In the genomic region with DNA sequence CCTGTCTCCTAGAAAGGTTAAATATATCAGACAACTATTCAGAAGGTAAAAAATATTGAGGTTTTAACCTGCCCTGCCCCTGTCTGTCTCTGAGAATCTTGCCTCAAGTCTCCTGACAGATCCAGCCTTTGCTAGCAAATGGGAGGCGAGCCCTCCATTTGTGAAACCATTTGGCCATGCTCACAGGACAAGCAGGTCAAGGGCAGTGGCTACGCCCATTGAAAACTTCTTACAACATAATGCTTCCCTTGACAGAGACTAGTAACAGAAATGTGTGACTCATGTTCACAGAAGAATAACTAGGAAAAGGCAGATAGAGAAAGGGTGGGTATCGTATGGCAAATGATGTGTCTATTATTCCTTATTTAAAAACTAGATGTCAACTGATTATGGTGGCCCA, we compare ENCODE assay signal across 25 mouse cellular contexts.
DNase-seq lines count a peak whose midpoint lies in the region; ATAC-seq and TF ChIP-seq lines count a peak whose summit lies in the region.
"Had no signal": no experiment of that assay in that cellular context is flagged by ENCODE, and none has a peak within 500 bp of the region (broad histone marks: within the 10 kb centered on the region; RNA-seq: fewer than 3 reads in every experiment).

No protein-coding gene starts in this region.

- H3K9me3 ChIP-seq in intestine, postnatal 0 days (ENCODE audit: control insufficient read depth) = no peaks in the 10 kb centered on the region
- H3K9me3 ChIP-seq: embryonic facial prominence, embryonic 13.5 days; embryonic facial prominence, embryonic 15.5 days; forebrain, embryonic 10.5 days; forebrain, embryonic 12.5 days; G1E had no signal

- ATAC-seq in intestine, postnatal 0 days = no peak
- ATAC-seq: activated CD4-positive, CD25-positive, alpha-beta regulatory T cell, adult 4 months; CD4-positive, CD25-positive, alpha-beta regulatory T cell, adult 4 months; forebrain, embryonic 14.5 days; forebrain, embryonic 16.5 days; Patski had no signal

- H3K4me1 ChIP-seq in intestine, postnatal 0 days (replicated peaks; ENCODE audit: control insufficient read depth, insufficient read depth, low read length) = no peaks in the 10 kb centered on the region

- peak; percentile 32 for DNase-seq in adrenal gland, adult 8-10 months
- DNase-seq in adrenal gland, postnatal 10 days = no peak
- DNase-seq in 3T3-L1 (ENCODE audit: low read depth, low spot score) = peak; percentile 66
- peak; percentile 1 to 32 for DNase-seq in adrenal gland, postnatal 36 days
- DNase-seq: B cell, adult 2 months; cerebellum, adult 11 months; cerebellum, adult 18-20 months; cerebellum, adult 8-10 months; cerebellum, adult 9-11 months; cerebellum, postnatal 14 days; cerebellum, postnatal 36 days; embryo, embryonic 11 days had no signal

- no peak for TF ChIP-seq CTCF in intestine, postnatal 0 days (IDR thresholded peaks at IDR 0.05; ENCODE audit: low read depth)

- no peaks in the 10 kb centered on the region for H3K36me3 ChIP-seq in intestine, postnatal 0 days (ENCODE audit: control insufficient read depth, insufficient read depth)
- H3K36me3 ChIP-seq: forebrain, embryonic 10.5 days; forebrain, embryonic 12.5 days had no signal

- no peak overlapping the region for H3K9ac ChIP-seq in intestine, postnatal 0 days (ENCODE audit: low read depth, low read length)
- H3K9ac ChIP-seq: embryonic facial prominence, embryonic 13.5 days; embryonic facial prominence, embryonic 15.5 days; forebrain, embryonic 12.5 days had no signal

- H3K27me3 ChIP-seq in intestine, postnatal 0 days (replicated peaks; ENCODE audit: control insufficient read depth, insufficient read depth, low read length) = no peaks in the 10 kb centered on the region
- H3K27me3 ChIP-seq: CH12.LX; embryonic facial prominence, embryonic 13.5 days; embryonic facial prominence, embryonic 15.5 days had no signal

- 84% methylated on average over 3 of the region's 3 CpGs for WGBS in intestine, postnatal 0 days

- no peak overlapping the region for H3K4me2 ChIP-seq in intestine, postnatal 0 days (replicated peaks; ENCODE audit: low read depth)
- H3K4me2 ChIP-seq: embryonic facial prominence, embryonic 13.5 days; embryonic facial prominence, embryonic 15.5 days; forebrain, embryonic 12.5 days had no signal

- H3K4me3 ChIP-seq in intestine, postnatal 0 days (ENCODE audit: low read depth, low read length) = no peak overlapping the region
- H3K4me3 ChIP-seq: embryonic facial prominence, embryonic 13.5 days; embryonic facial prominence, embryonic 15.5 days; erythroblast, embryonic 14.5 days; forebrain, embryonic 10.5 days; forebrain, embryonic 12.5 days had no signal

- no peak overlapping the region for H3K27ac ChIP-seq in intestine, postnatal 0 days (ENCODE audit: low read depth, low read length)
- H3K27ac ChIP-seq: embryonic facial prominence, embryonic 13.5 days; embryonic facial prominence, embryonic 15.5 days; forebrain, embryonic 10.5 days; forebrain, embryonic 12.5 days had no signal
